Mouse (Mus musculus) lung, embryonic 16.5 days (tissue): ENCODE data around the gene Rps13. TPM values are rescaled to one million over a fixed set of nuclear protein-coding genes. Genes with fewer than 3 reads are reported as not detected.
"Not testable (repeated sequence)": the region's sequence is repeated elsewhere in the genome, so short reads cannot be mapped to it uniquely, and the experiment has no call there.

ENCODE experiments used
- ATAC-seq: fragments of 200-750 bp; cut with Nextera tagmentation; 2 replicates; pipeline ENCODE4 v1.8.0; 2017; ENCODE audit warnings: low read depth, mild to moderate bottlenecking, moderate library complexity
- H3K27ac ChIP-seq: fragments of 300-500 bp; sonication (generic); 2 replicates; pipeline ENCODE4 v1.5.1; 2014; ENCODE audit warnings: mild to moderate bottlenecking, control low read depth, low read length
- H3K27me3 ChIP-seq: fragments of 300-500 bp; sonication (generic); 2 replicates; pipeline ENCODE4 v1.6.1; 2014; ENCODE audit warnings: low read depth, low read length, mixed read lengths; ENCODE audit not compliant: control insufficient read depth, insufficient read depth
- H3K36me3 ChIP-seq: fragments of 300-500 bp; sonication (generic); 2 replicates; pipeline ENCODE4 v1.6.1; 2014; ENCODE audit warnings: low read length; ENCODE audit not compliant: control insufficient read depth, insufficient read depth
- H3K4me1 ChIP-seq: fragments of 300-500 bp; sonication (generic); replicated peaks from 2 replicates; pipeline ENCODE4 v1.6.1; 2014; ENCODE audit warnings: low read length, mixed read lengths; ENCODE audit not compliant: control insufficient read depth, insufficient read depth
- H3K4me2 ChIP-seq: fragments of 300-500 bp; sonication (generic); 2 replicates; pipeline ENCODE4 v1.6.1; 2014; ENCODE audit warnings: low read depth, low read length, control low read depth
- H3K4me3 ChIP-seq: fragments of 300-500 bp; sonication (generic); 2 replicates; pipeline ENCODE4 v1.5.1; 2014; ENCODE audit warnings: mild to moderate bottlenecking, low read length, control low read depth
- H3K9ac ChIP-seq: fragments of 300-500 bp; sonication (generic); 2 replicates; pipeline ENCODE4 v1.6.1; 2014; ENCODE audit warnings: low read length, control low read depth
- H3K9me3 ChIP-seq: fragments of 300-500 bp; sonication (generic); 2 replicates; pipeline ENCODE4 v1.6.1; 2016; ENCODE audit warnings: low read length; ENCODE audit not compliant: control insufficient read depth
- WGBS: fragments of 180-500 bp; shearing (Covaris S2); extraction: QIAGEN DNeasy Blood & Tissue Kit; methylation state at CpG from one replicate; pipeline ENCODE4 v1.1.7; 2014; 5-methylcytosine and 5-hydroxymethylcytosine counted together
- polyA plus RNA-seq: library from polyadenylated mRNA; unstranded; fragments of >200 nt; fragmentation: Nextera tagmentation; extraction: Ambion mirVana; gene quantifications from 2 replicates; pipeline ENCODE4 v1.2.1, GENCODE M21; 2015

Rps13 gene
- polyA plus RNA-seq, result 711 and 717 TPM in 2 replicates

DNA sequence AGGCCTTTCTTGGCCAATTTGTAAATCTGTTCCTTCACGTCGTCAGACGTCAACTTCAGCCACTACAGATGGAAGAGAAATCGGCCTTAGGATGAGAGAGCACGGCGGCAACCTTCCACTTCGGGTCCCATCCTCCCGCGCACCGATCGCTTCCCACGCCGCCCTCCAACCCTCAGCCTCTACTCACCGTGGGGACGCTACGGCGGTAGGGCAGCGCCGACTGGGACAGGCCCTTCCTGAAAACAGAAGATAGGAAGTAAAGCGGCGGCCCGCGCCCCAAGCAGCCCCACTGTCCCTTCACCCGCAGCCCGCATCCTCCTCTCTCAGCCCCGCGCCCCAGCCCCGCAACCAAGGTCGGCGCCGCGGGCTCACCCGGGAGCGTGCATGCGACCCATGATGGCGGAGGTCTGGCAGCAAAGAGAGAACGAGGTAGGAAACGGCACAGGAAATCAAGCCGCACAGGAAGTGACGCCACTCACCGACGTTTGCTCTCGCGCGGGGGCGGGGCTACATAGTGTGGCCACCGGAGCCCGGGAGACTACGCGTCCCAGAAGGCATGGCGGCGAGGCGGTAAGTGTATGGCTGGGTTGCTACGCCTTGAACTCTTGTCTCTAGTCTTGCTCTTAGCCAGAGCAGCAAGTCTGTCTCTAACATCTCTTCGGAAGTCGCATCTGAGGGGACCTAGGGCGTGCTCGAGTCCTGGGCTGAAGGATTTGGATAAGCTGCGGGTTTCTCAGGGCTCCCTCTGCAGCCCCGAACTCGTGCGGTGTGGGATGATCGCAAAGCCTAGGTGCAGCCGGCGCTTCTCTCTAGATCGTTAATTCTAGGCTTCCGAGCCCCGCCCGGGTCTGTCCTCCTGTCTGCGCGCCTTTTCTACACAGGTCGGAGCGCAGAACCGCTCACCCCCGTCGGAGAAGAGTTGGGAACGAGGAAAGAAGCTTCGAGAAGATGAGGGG is at the start of gene Rps13:
TSS of gene Rps13 (minus strand) at position 483 of the 956 bp plus-strand sequence.
- WGBS, result under 1% methylated on average over 77 of the region's 78 CpGs
- ATAC-seq, result peak; percentile 99
- peaks cover 13% of the 10 kb centered on the region for H3K4me1 ChIP-seq
- H3K27ac ChIP-seq, result peak within 1 kb of the TSS; percentile 75
- H3K4me3 ChIP-seq, result peak within 1 kb of the TSS; percentile 88
- peak within 1 kb of the TSS; percentile 98 for H3K9ac ChIP-seq
- no peaks in the 10 kb centered on the region for H3K9me3 ChIP-seq
- H3K4me2 ChIP-seq, result peak within 1 kb of the TSS; percentile 83
- no peaks in the 10 kb centered on the region for H3K27me3 ChIP-seq
- H3K36me3 ChIP-seq, result peaks cover 27% of the 10 kb centered on the region

- H3K4me2 ChIP-seq, ATAC-seq, H3K27me3 ChIP-seq, H3K9ac ChIP-seq, H3K4me3 ChIP-seq, H3K4me1 ChIP-seq, H3K9me3 ChIP-seq, H3K27ac ChIP-seq: not testable (repeated sequence)
- 84% methylated on average over 6 of the region's 6 CpGs for WGBS
- peaks cover 13% of the 10 kb centered on the region for H3K36me3 ChIP-seq
These were observed 45.2 kb upstream of the Rps13 start for GRCm38 (mm10) chr7:116379181-116379580.

DNA sequence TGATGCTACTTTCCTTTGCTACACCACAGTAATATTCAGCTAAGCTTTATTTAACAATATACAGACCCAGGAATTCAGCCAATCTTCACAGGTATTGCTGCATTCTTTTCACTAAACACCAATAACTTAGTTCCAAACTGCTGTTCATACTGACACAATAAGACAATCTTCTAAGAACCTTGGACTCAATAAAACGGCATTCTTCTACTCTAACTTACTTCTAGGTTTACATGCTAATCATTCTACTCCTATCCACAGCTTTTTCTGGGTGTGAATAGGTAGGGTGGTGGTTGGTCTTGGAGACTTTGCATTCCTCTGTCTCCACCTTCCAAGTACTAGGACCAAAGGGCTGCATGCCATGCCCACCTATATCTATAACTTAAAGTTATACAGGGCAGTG is 40.3 kb upstream of the Rps13 start:
- H3K27me3 ChIP-seq, result no peaks in the 10 kb centered on the region
- H3K9me3 ChIP-seq, result no peaks in the 10 kb centered on the region
- no peak for ATAC-seq
- no peaks in the 10 kb centered on the region for H3K4me1 ChIP-seq
- H3K36me3 ChIP-seq, result peaks cover 15% of the 10 kb centered on the region
- H3K4me2 ChIP-seq, result no peak overlapping the region
- no peak overlapping the region for H3K9ac ChIP-seq
- no peak overlapping the region for H3K4me3 ChIP-seq
- WGBS, result 91% methylated on average over 1 of the region's 1 CpGs
- H3K27ac ChIP-seq, result no peak overlapping the region

GRCm38 (mm10) chr7:116336226-116336625 is 2.2 kb upstream of the Rps13 start:
- Histone ChIP-seq H3K4me2 (no peak overlapping the region), H3K27ac (peak overlapping the region; percentile 39; the same call in 1 of the 2 replicates), H3K36me3 (peaks cover 23% of the 10 kb centered on the region), H3K27me3 (no peaks in the 10 kb centered on the region), H3K9ac (no peak overlapping the region), H3K4me3 (no peak overlapping the region), H3K4me1 (peaks cover 13% of the 10 kb centered on the region), H3K9me3 (no peaks in the 10 kb centered on the region)
- WGBS, result 20% methylated on average over 1 of the region's 1 CpGs
- ATAC-seq, result no peak

DNA sequence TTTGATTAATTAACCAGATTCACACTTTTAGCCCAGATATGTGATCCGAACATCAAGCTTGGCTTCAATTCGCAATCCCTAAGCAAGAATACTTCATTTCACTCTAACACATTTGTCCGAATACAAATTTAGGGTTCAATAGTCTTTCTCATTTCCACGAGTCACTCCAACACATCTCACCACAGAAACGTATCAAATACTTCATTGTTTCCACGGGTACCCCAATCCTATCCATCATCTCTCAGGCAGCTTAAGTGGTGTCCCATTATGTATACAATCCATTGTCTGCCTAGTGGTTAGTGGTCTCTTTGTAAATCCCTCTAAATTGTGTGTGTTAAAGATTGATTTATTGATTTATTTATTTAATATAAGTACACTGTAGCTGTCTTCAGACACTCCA is 1.1 kb upstream of the Rps13 start:
- peaks cover 13% of the 10 kb centered on the region for H3K4me1 ChIP-seq
- ATAC-seq, result no peak
- no peak overlapping the region; the same call in 1 of the 2 replicates for H3K9ac ChIP-seq
- WGBS, result 57% methylated on average over 6 of the region's 6 CpGs
- H3K27ac ChIP-seq, result no peak overlapping the region
- H3K9me3 ChIP-seq, result no peaks in the 10 kb centered on the region
- H3K27me3 ChIP-seq, result no peaks in the 10 kb centered on the region
- peak overlapping the region; percentile 88; the same call in 1 of the 2 replicates for H3K4me3 ChIP-seq
- H3K36me3 ChIP-seq, result peaks cover 28% of the 10 kb centered on the region
- H3K4me2 ChIP-seq, result peak overlapping the region; percentile 83

- 12% methylated on average over 8 of the region's 8 CpGs for WGBS
- H3K27me3 ChIP-seq, result no peaks in the 10 kb centered on the region
- H3K9ac ChIP-seq, result peak overlapping the region; percentile 98
- H3K4me3 ChIP-seq, result peak overlapping the region; percentile 88
- H3K4me2 ChIP-seq, result peak overlapping the region; percentile 83
- no peaks in the 10 kb centered on the region for H3K9me3 ChIP-seq
- H3K4me1 ChIP-seq, result peaks cover 13% of the 10 kb centered on the region
- peaks cover 31% of the 10 kb centered on the region for H3K36me3 ChIP-seq
- H3K27ac ChIP-seq, result peak overlapping the region; percentile 75
- no peak for ATAC-seq
These were observed 659 bp upstream of the Rps13 start for GRCm38 (mm10) chr7:116334669-116335038.

GRCm38 (mm10) chr7:116331246-116331645 is 2.7 kb downstream of the Rps13 start:
- 86% methylated on average over 2 of the region's 2 CpGs for WGBS
- no peak overlapping the region for H3K4me3 ChIP-seq
- H3K9ac ChIP-seq, result no peak overlapping the region

GRCm38 (mm10) chr7:116329858-116330257 is 4.1 kb downstream of the Rps13 start:
- Histone ChIP-seq H3K9me3 (no peaks in the 10 kb centered on the region), H3K4me3 (no peak overlapping the region), H3K27ac (no peak overlapping the region), H3K4me2 (no peak overlapping the region), H3K27me3 (no peaks in the 10 kb centered on the region), H3K9ac (no peak overlapping the region), H3K36me3 (peaks cover 30% of the 10 kb centered on the region), H3K4me1 (peaks cover 7% of the 10 kb centered on the region)
- ATAC-seq, result no peak
- WGBS, result 86% methylated on average over 4 of the region's 4 CpGs

More at GRCm38 (mm10) chr7:116331246-116331645, 2.7 kb downstream of the Rps13 start:
- Histone ChIP-seq H3K4me2 (no peak overlapping the region), H3K4me1 (peaks cover 7% of the 10 kb centered on the region), H3K27ac (no peak overlapping the region), H3K36me3 (peaks cover 30% of the 10 kb centered on the region), H3K27me3 (no peaks in the 10 kb centered on the region), H3K9me3 (no peaks in the 10 kb centered on the region)
- ATAC-seq, result no peak

GRCm38 (mm10) chr7:116328777-116329176 is 5.2 kb downstream of the Rps13 start:
- ATAC-seq, result no peak
- H3K9me3 ChIP-seq, result no peaks in the 10 kb centered on the region
- no peak overlapping the region for H3K4me3 ChIP-seq
- no peaks in the 10 kb centered on the region for H3K27me3 ChIP-seq
- H3K4me1 ChIP-seq, result peaks cover 7% of the 10 kb centered on the region
- H3K36me3 ChIP-seq, result peaks cover 30% of the 10 kb centered on the region
- 64% methylated on average over 7 of the region's 7 CpGs for WGBS
- H3K4me2 ChIP-seq, result no peak overlapping the region
- H3K27ac ChIP-seq, result no peak overlapping the region
- no peak overlapping the region for H3K9ac ChIP-seq
